Mouse (Mus musculus): Measurements from ENCODE around the gene Amhr2. TPM values are rescaled to one million over a fixed set of nuclear protein-coding genes. Genes with fewer than 3 reads are reported as not detected.

Amhr2 gene
- polyA plus RNA-seq, 1 experiment: 21.1 TPM

- DNase-seq: no peak
- TF ChIP-seq CTCF (IDR thresholded peaks at IDR 0.05; ENCODE audit: insufficient read depth, low read length) (no peak), POLR2A (IDR thresholded peaks at IDR 0.05; ENCODE audit: borderline replicate concordance, extremely low read depth, low read depth, low read length) (no peak)
- H3K4me3 ChIP-seq (replicated peaks; ENCODE audit: extremely low read depth, low read depth, low read length): no peak overlapping the region
- peaks cover 4% of the 10 kb centered on the region for H3K4me1 ChIP-seq (ENCODE audit: control insufficient read depth, insufficient read depth, low read length)
- WGBS: 46% methylated on average over 3 of the region's 3 CpGs
These were observed 23.7 kb upstream of the Amhr2 start for GRCm38 (mm10) chr15:102421437-102421836.

GRCm38 (mm10) chr15:102423602-102424240, 21.4 kb upstream of the Amhr2 start:
- WGBS: 91% methylated on average over 2 of the region's 2 CpGs
- DNase-seq: no peak
- Histone ChIP-seq H3K4me3 (replicated peaks; ENCODE audit: extremely low read depth, low read depth, low read length) (no peak overlapping the region), H3K4me1 (ENCODE audit: control insufficient read depth, insufficient read depth, low read length) (peaks cover 4% of the 10 kb centered on the region)
- TF ChIP-seq POLR2A (IDR thresholded peaks at IDR 0.05; ENCODE audit: borderline replicate concordance, extremely low read depth, low read depth, low read length) (no peak), CTCF (IDR thresholded peaks at IDR 0.05; ENCODE audit: insufficient read depth, low read length) (no peak)

- Histone ChIP-seq H3K4me1 (ENCODE audit: control insufficient read depth, insufficient read depth, low read length) (peaks cover 4% of the 10 kb centered on the region), H3K4me3 (replicated peaks; ENCODE audit: extremely low read depth, low read depth, low read length) (no peak overlapping the region)
- DNase-seq: no peak
- 45% methylated on average over 2 of the region's 2 CpGs for WGBS
- TF ChIP-seq CTCF (IDR thresholded peaks at IDR 0.05; ENCODE audit: insufficient read depth, low read length) (no peak), POLR2A (IDR thresholded peaks at IDR 0.05; ENCODE audit: borderline replicate concordance, extremely low read depth, low read depth, low read length) (no peak)
These were observed 20.5 kb upstream of the Amhr2 start for GRCm38 (mm10) chr15:102424657-102425056.

- WGBS: 100% methylated on average over 1 of the region's 1 CpGs
- no peak for DNase-seq
- no peak overlapping the region for H3K4me3 ChIP-seq (replicated peaks; ENCODE audit: extremely low read depth, low read depth, low read length)
- no peaks in the 10 kb centered on the region for H3K4me1 ChIP-seq (ENCODE audit: control insufficient read depth, insufficient read depth, low read length)
- TF ChIP-seq POLR2A (IDR thresholded peaks at IDR 0.05; ENCODE audit: borderline replicate concordance, extremely low read depth, low read depth, low read length) (no peak), CTCF (IDR thresholded peaks at IDR 0.05; ENCODE audit: insufficient read depth, low read length) (no peak)
These were observed 18.2 kb upstream of the Amhr2 start for GRCm38 (mm10) chr15:102426963-102427362.

GRCm38 (mm10) chr15:102432046-102432445, 13.1 kb upstream of the Amhr2 start:
- DNase-seq: no peak
- WGBS: 61% methylated on average over 1 of the region's 1 CpGs
- TF ChIP-seq CTCF (IDR thresholded peaks at IDR 0.05; ENCODE audit: insufficient read depth, low read length) (no peak), POLR2A (IDR thresholded peaks at IDR 0.05; ENCODE audit: borderline replicate concordance, extremely low read depth, low read depth, low read length) (no peak)
- no peaks in the 10 kb centered on the region for H3K4me1 ChIP-seq (ENCODE audit: control insufficient read depth, insufficient read depth, low read length)
- no peak overlapping the region for H3K4me3 ChIP-seq (replicated peaks; ENCODE audit: extremely low read depth, low read depth, low read length)

GRCm38 (mm10) chr15:102433173-102433572, 12.0 kb upstream of the Amhr2 start:
- no peak overlapping the region for H3K4me3 ChIP-seq (replicated peaks; ENCODE audit: extremely low read depth, low read depth, low read length)
- H3K4me1 ChIP-seq (ENCODE audit: control insufficient read depth, insufficient read depth, low read length): no peaks in the 10 kb centered on the region
- DNase-seq: no peak
- 89% methylated on average over 4 of the region's 4 CpGs for WGBS
- TF ChIP-seq CTCF (IDR thresholded peaks at IDR 0.05; ENCODE audit: insufficient read depth, low read length) (no peak), POLR2A (IDR thresholded peaks at IDR 0.05; ENCODE audit: borderline replicate concordance, extremely low read depth, low read depth, low read length) (no peak)

GRCm38 (mm10) chr15:102442490-102442889, 2.7 kb upstream of the Amhr2 start:
- 51% methylated on average over 2 of the region's 2 CpGs for WGBS
- peak; percentile 85 for DNase-seq
- Histone ChIP-seq H3K4me1 (ENCODE audit: control insufficient read depth, insufficient read depth, low read length) (no peaks in the 10 kb centered on the region), H3K4me3 (replicated peaks; ENCODE audit: extremely low read depth, low read depth, low read length) (no peak overlapping the region)
- TF ChIP-seq CTCF (IDR thresholded peaks at IDR 0.05; ENCODE audit: insufficient read depth, low read length): peak; percentile 57
- TF ChIP-seq POLR2A (IDR thresholded peaks at IDR 0.05; ENCODE audit: borderline replicate concordance, extremely low read depth, low read depth, low read length): no peak

GRCm38 (mm10) chr15:102446448-102446847, 1.3 kb downstream of the Amhr2 start:
- no peak overlapping the region for H3K4me3 ChIP-seq (replicated peaks; ENCODE audit: extremely low read depth, low read depth, low read length)
- TF ChIP-seq POLR2A (IDR thresholded peaks at IDR 0.05; ENCODE audit: borderline replicate concordance, extremely low read depth, low read depth, low read length) (no peak), CTCF (IDR thresholded peaks at IDR 0.05; ENCODE audit: insufficient read depth, low read length) (no peak)
- no peak for DNase-seq
- H3K4me1 ChIP-seq (ENCODE audit: control insufficient read depth, insufficient read depth, low read length): no peaks in the 10 kb centered on the region
- WGBS: 48% methylated on average over 5 of the region's 6 CpGs

GRCm38 (mm10) chr15:102449366-102449765, 4.2 kb downstream of the Amhr2 start:
- DNase-seq: no peak
- no peaks in the 10 kb centered on the region for H3K4me1 ChIP-seq (ENCODE audit: control insufficient read depth, insufficient read depth, low read length)
- TF ChIP-seq POLR2A (IDR thresholded peaks at IDR 0.05; ENCODE audit: borderline replicate concordance, extremely low read depth, low read depth, low read length): no peak
- no peak for TF ChIP-seq CTCF (IDR thresholded peaks at IDR 0.05; ENCODE audit: insufficient read depth, low read length)
- WGBS: 65% methylated on average over 8 of the region's 8 CpGs
- H3K4me3 ChIP-seq (replicated peaks; ENCODE audit: extremely low read depth, low read depth, low read length): no peak overlapping the region

GRCm38 (mm10) chr15:102450928-102451327, 5.8 kb downstream of the Amhr2 start:
- TF ChIP-seq CTCF (IDR thresholded peaks at IDR 0.05; ENCODE audit: insufficient read depth, low read length) (no peak), POLR2A (IDR thresholded peaks at IDR 0.05; ENCODE audit: borderline replicate concordance, extremely low read depth, low read depth, low read length) (0 out of 2 replicates have a peak, but pooled peaks have one; percentile 14)
- H3K4me1 ChIP-seq (ENCODE audit: control insufficient read depth, insufficient read depth, low read length): no peaks in the 10 kb centered on the region
- 25% methylated on average over 7 of the region's 7 CpGs for WGBS
- H3K4me3 ChIP-seq (replicated peaks; ENCODE audit: extremely low read depth, low read depth, low read length): peak overlapping the region; percentile 33
- no peak for DNase-seq
